Mouse (Mus musculus) ES-E14 (cell line): ENCODE measurements around the gene Eef1a2. TPM values are rescaled to one million over a fixed set of nuclear protein-coding genes. Genes with fewer than 3 reads are reported as not detected.
A peak's percentile ranks its signal among the peaks of the same experiment; 100 is the strongest.

Experiments
- DNase-seq: peaks from one replicate; pipeline ENCODE4 v3.0.0-alpha.2; 2013; ENCODE audit warnings: low read depth, low spot score
- H3K27ac ChIP-seq: 2 replicates; pipeline ENCODE4 v1.5.1; 2012; ENCODE audit warnings: low read depth, mild to moderate bottlenecking, low read length, moderate library complexity, mixed read lengths; ENCODE audit not compliant: poor library complexity, insufficient read depth, severe bottlenecking
- H3K36me3 ChIP-seq: 2 replicates; pipeline ENCODE4 v1.6.1; 2012; ENCODE audit warnings: mild to moderate bottlenecking, low read length, moderate library complexity, mixed read lengths; ENCODE audit not compliant: control insufficient read depth, poor library complexity, insufficient read depth, severe bottlenecking
- H3K4me1 ChIP-seq, 2 experiments: fragments of 150-350 bp in 1 of 2; sonication (generic) in 1 of 2; 2 replicates each; pipeline ENCODE4 v1.6.1; 2012; ENCODE audit warnings: low read length in 2 of 2, mild to moderate bottlenecking in 1 of 2, mixed read lengths in 1 of 2; ENCODE audit not compliant: control insufficient read depth in 2 of 2, insufficient read depth in 2 of 2, poor library complexity in 1 of 2
- H3K4me3 ChIP-seq, 2 experiments: fragments of 150-350 bp in 1 of 2; sonication (generic) in 1 of 2; 2 replicates each; pipeline ENCODE4 v1.5.1; 2012; ENCODE audit warnings: low read length in 2 of 2, low read depth in 1 of 2, mild to moderate bottlenecking in 1 of 2, mixed read lengths in 1 of 2; ENCODE audit not compliant: insufficient read depth in 1 of 2, poor library complexity in 1 of 2, severe bottlenecking in 1 of 2
- H3K9ac ChIP-seq: 2 replicates; pipeline ENCODE4 v1.6.1; 2012; ENCODE audit warnings: low read depth, mild to moderate bottlenecking, low read length, mixed read lengths; ENCODE audit not compliant: poor library complexity, insufficient read depth, severe bottlenecking
- H3K9me3 ChIP-seq: fragments of 150-350 bp; sonication (generic); 2 replicates; pipeline ENCODE4 v1.6.1; 2012; ENCODE audit warnings: low read depth, mild to moderate bottlenecking, low read length; ENCODE audit not compliant: control insufficient read depth, insufficient read depth
- CHD2 ChIP-seq: IDR thresholded peaks from 2 replicates; pipeline ENCODE4 v1.6.1; 2014; ENCODE audit warnings: mild to moderate bottlenecking, low read depth, low read length, inconsistent platforms
- HCFC1 ChIP-seq: IDR thresholded peaks from 2 replicates; pipeline ENCODE4 v1.6.1; 2012; ENCODE audit warnings: low read length, inconsistent platforms, borderline replicate concordance; ENCODE audit not compliant: insufficient read depth
- MAFK ChIP-seq: IDR thresholded peaks from 2 replicates; pipeline ENCODE4 v1.6.1; 2014; ENCODE audit warnings: mild to moderate bottlenecking, low read depth, low read length, inconsistent platforms; ENCODE audit not compliant: insufficient read depth
- ZC3H11A ChIP-seq: IDR thresholded peaks from 2 replicates; pipeline ENCODE4 v1.6.1; 2012; ENCODE audit warnings: low read depth, mild to moderate bottlenecking, inconsistent platforms, low read length, borderline replicate concordance
- ZNF384 ChIP-seq: IDR thresholded peaks from 2 replicates; pipeline ENCODE4 v1.6.1; 2012; ENCODE audit warnings: low read depth, low read length, inconsistent platforms
- in situ Hi-C, 2 experiments: fragments of 600-800 bp; cut with MboI; formaldehyde crosslinking; loops; one replicate each; pipeline ENCODE4 v1.15.1; 2025; ENCODE audit warnings: low sequenced_read_pairs in 2 of 2, inconsistent platforms in 1 of 2; ENCODE audit not compliant: unreplicated experiment in 2 of 2
- total RNA-seq: library from RNA; depleted of rRNA; stranded (reverse); fragments of 300-350 nt; gene quantifications from 2 replicates; pipeline ENCODE4 v1.2.3, GENCODE M21; 2012

Eef1a2 gene
- total RNA-seq, 1 experiment = 0.76 TPM

DNA sequence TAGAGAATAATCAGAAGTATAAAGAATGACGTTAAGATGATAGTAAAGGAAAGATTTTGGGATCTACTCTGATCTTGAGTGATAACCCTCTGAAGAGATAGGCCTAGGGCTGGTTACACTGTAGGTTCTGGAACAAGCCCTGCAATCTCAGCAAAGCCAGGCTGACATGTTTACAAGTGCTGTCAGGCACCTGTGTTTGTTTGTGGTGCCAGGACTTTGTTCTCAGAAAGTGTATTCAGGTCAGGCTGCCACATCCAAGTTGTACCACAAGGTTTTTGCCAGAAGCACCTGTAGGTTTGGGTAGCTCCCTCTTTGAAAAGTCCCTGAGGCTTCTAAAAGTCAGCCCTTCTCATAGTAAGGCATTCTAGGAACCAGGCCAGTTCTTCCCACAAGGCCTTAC lies 32.5 kb upstream of the Eef1a2 start:
- peak overlapping the region in 1 of 2 experiments; percentile 32; a peak in 1 of 4 replicates for H3K4me3 ChIP-seq
- no peak for TF ChIP-seq CHD2
- no peak for TF ChIP-seq HCFC1
- TF ChIP-seq MAFK = no peak
- no peak for TF ChIP-seq ZNF384
- TF ChIP-seq ZC3H11A = no peak
- peak overlapping the region; percentile 38; the same call in 1 of the 2 replicates for H3K9ac ChIP-seq
- peak overlapping the region; percentile 88; the same call in 1 of the 2 replicates for H3K27ac ChIP-seq
- peaks cover 6% of the 10 kb centered on the region; the same call in 1 of the 2 replicates for H3K36me3 ChIP-seq
- in situ Hi-C loops = no loop called here
- peaks cover 2 to 4% of the 10 kb centered on the region in 2 experiments; a peak in 2 of 4 replicates for H3K4me1 ChIP-seq
- no peak for DNase-seq
- H3K9me3 ChIP-seq = no peaks in the 10 kb centered on the region

DNA sequence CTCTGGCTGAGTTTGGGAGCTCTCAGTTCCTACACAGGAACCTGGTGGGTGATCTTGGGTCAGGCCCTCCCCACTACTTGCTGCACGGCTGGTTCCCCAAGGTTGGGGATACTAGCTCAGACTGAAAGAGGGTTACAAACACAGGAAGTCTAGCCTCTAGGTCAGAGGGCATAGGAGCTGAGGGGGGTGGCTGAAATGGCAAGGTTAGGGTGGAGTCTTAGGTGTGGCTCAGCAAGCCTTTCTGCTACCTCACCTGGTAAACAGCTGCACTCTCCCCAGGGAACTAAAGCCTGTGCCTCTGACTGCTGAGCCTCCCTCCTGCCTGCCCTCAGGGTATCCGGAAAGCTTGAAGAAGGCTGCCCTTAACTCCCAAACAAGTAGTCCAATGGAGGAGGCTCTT lies 31.9 kb upstream of the Eef1a2 start:
- no peaks in the 10 kb centered on the region for H3K9me3 ChIP-seq
- TF ChIP-seq HCFC1 (no peak), ZNF384 (no peak), MAFK (no peak), CHD2 (no peak), ZC3H11A (no peak)
- H3K4me1 ChIP-seq = peaks cover 2 to 4% of the 10 kb centered on the region in 2 experiments; a peak in 2 of 4 replicates
- in situ Hi-C loops = no loop called here
- peaks cover 6% of the 10 kb centered on the region; the same call in 1 of the 2 replicates for H3K36me3 ChIP-seq
- peak; percentile 79 for DNase-seq
- peak overlapping the region; percentile 88 for H3K27ac ChIP-seq
- H3K4me3 ChIP-seq = peak overlapping the region; percentile 20 to 81
- H3K9ac ChIP-seq = peak overlapping the region; percentile 56; the same call in 1 of the 2 replicates

DNA sequence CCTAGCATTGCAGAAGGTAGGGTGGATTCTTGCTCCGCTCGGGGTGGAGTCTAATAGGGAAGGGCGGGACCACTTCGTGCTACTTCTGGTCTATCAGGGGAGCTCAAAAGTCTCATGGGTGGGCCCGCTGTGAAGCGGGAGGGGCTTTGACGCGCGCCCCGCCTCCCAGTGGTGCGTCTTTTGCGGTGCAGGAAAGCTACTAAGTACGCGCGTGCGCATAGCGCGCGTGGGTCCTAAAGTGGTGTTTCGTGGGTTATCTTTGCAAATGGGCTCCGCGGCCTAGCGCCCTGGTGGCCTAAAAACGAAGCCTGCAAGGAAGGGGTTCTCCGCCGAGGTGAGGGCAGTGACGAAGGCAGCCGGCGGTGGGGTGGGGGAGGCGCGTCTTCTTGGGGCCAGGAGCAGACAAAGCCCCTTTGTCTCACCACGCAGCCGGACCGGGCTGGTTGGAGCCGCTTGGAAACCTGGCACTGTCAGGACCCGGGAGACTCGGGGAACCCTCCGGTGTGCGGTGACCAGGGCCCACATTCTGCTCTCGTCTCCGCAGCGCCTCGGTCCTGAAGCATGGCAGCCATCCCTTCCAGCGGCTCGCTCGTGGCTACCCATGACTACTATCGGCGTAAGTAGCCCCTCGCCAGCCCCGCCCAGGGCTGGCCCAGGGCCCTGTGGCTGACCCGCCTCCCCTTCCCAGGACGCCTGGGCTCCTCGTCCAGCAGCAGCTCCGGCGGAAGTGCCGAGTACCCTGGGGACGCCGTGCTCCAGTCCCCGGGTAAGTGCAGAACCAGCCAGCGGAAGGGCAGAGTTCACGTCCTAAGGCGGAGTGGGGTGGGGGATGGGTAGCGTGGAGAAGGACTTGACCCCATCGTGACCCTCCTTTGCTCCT lies 30.5 kb upstream of the Eef1a2 start, which contains the start of gene Ppdpf:
Gene Ppdpf (plus strand): TSS at position 127 of the 880 bp plus-strand sequence.
- TF ChIP-seq ZNF384 (no peak), CHD2 (no peak), HCFC1 (peak; percentile 24; the same call in 1 of the 2 replicates), MAFK (no peak), ZC3H11A (no peak)
- H3K36me3 ChIP-seq = peaks cover 6% of the 10 kb centered on the region; the same call in 1 of the 2 replicates
- in situ Hi-C loops = no loop called here

DNA sequence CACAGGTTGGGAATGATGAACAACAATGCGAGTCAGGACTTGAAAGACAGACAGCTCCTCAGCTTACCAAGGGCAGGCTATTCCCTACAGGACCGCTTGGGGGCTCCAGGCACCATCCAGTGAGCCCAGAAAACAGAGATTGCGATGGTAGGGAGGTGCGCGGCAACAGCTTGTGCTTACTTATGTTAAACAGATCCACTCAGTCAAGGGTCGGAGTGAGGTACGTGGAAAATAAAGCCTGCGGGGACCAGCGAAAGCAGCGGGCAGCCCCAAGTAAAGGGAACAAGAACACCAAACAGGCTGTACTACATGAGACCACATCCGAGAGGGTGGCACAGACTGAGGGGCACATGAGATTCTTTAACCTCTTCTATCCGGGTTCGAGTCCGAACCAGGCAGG lies 29.8 kb upstream of the Eef1a2 start:
- Histone ChIP-seq H3K9ac (peak overlapping the region; percentile 84), H3K27ac (peak overlapping the region; percentile 92), H3K36me3 (peaks cover 6% of the 10 kb centered on the region; the same call in 1 of the 2 replicates), H3K4me3 (peak overlapping the region; percentile 74 to 81), H3K9me3 (no peaks in the 10 kb centered on the region), H3K4me1 (peaks cover 2 to 4% of the 10 kb centered on the region in 2 experiments; a peak in 2 of 4 replicates)
- TF ChIP-seq ZNF384 (no peak), CHD2 (no peak), ZC3H11A (peak; percentile 86), MAFK (no peak), HCFC1 (0 out of 2 replicates have a peak, but pooled peaks have one; percentile 40)
- DNase-seq = peak; percentile 86
- in situ Hi-C loops = no loop called here

More for the DNA sequence above, 30.5 kb upstream of the Eef1a2 start, which contains the start of gene Ppdpf:
- Histone ChIP-seq H3K4me1 (peaks cover 2 to 4% of the 10 kb centered on the region in 2 experiments; a peak in 2 of 4 replicates), H3K4me3 (peak within 1 kb of the TSS; percentile 74 to 81), H3K9ac (peak within 1 kb of the TSS; percentile 84), H3K9me3 (no peaks in the 10 kb centered on the region), H3K27ac (peak within 1 kb of the TSS; percentile 92)
- peak; percentile 86 for DNase-seq
